Mouse (Mus musculus): ENCODE measurements around the gene Lcn4. TPM values are rescaled to one million over a fixed set of nuclear protein-coding genes. Genes with fewer than 3 reads are reported as not detected.

Lcn4 gene
- polyA plus RNA-seq, 1 experiment from 2014 or later, result not detected

GRCm38 (mm10) chr2:26632541-26633395, 38.3 kb downstream of the Lcn4 start:
- Histone ChIP-seq H3K4me2 (peak overlapping the region; percentile 23), H3K4me1 (replicated peaks) (peaks cover 86% of the 10 kb centered on the region), H3K9me3 (no peaks in the 10 kb centered on the region), H3K9ac (peak overlapping the region; percentile 65), H3K36me3 (peaks cover 57% of the 10 kb centered on the region), H3K27me3 (no peaks in the 10 kb centered on the region), H3K27ac (peak overlapping the region; percentile 52), H3K4me3 (no peak overlapping the region)
- no peak for ATAC-seq (ENCODE audit: low FRiP score)
- 81% methylated on average over 16 of the region's 16 CpGs for WGBS

DNA sequence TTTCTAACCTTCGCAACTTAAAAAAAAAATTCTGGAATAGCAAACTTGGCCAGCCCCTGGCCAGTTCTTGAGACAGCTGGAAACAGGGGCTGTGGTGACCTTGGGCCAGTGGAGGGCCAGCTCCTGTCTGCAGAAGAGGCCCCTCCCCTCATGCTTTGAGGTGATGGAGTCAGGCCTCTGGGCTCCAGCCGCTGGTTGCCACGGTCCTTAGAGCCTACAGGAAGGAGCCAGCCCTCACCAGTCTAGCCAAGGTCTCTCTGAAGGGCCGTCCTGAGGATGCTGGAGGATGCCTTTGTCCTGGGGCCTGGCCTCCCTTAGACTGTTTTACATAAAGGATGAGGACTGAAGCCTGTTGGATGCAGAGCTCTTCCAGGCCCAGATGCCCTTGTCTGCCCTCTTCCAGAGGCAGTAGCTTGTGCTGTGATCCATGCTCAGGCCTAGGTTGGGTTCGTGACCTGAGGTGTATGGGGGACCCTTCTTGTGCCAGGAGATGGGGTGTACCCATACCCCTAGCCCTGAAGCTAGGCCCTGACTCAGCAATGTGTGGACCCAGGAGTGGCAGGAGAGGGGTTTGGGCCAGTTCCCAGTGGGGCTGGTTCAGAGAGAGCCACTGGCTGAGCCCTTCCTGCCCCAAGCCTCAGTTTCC, 42.2 kb downstream of the Lcn4 start:
- Histone ChIP-seq H3K36me3 (peaks cover 18% of the 10 kb centered on the region), H3K9ac (peak overlapping the region; percentile 98), H3K4me1 (replicated peaks) (peaks cover 58% of the 10 kb centered on the region), H3K27me3 (no peaks in the 10 kb centered on the region), H3K9me3 (no peaks in the 10 kb centered on the region), H3K4me3 (peak overlapping the region; percentile 86), H3K27ac (peak overlapping the region; percentile 92), H3K4me2 (peak overlapping the region; percentile 90)
- ATAC-seq (ENCODE audit: low FRiP score), result peak; percentile 61
- 17% methylated on average over 5 of the region's 5 CpGs for WGBS

DNA sequence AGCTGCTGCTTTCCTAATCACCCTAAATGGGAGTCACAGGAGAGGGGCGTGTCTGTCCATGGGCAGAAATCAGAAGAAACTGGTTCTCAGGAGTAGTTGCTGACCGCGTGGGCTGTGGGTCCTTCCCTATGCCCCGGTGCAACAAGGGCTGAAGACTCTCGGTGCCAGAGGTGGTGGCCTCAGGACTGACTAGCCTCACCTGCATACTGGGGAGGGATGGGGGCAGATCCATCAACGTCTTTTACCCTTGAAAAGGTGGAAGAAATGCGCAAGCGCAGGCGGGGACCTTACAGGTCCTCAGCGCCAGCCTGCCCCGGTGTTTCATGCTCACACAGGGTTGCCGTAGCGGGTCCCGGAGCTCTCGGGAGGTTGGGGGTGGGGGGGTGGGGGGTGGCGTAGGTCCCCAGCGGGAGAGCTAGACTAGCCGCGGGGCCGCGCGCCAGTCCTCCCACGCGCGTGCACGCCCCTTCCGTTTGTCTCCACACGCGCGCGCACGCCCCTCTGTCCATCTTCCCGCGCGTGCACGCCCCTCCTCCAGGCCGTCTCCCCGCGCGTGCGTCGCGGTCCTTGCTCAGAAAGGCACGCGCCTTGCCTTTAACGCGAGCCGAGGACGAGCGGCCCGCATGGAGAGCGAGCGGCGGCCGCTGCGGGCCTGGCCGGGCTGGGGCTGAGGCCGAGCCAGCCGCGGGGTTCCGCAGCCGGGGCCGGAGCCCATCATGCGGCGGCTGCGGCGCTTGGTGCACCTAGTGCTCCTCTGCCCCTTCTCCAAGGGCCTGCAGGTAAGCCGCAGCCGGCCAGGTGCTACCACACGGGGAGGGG, 43.0 kb downstream of the Lcn4 start, which contains the start of gene Fam69b:
Fam69b (plus strand) TSS at position 537 of the 819 bp plus-strand sequence.
- H3K9ac ChIP-seq, result peak within 1 kb of the TSS; percentile 98
- peak within 1 kb of the TSS; percentile 86 for H3K4me3 ChIP-seq
- H3K36me3 ChIP-seq, result peaks cover 11% of the 10 kb centered on the region
- peak; percentile 79 for ATAC-seq (ENCODE audit: low FRiP score)
- under 1% methylated on average over 55 of the region's 70 CpGs for WGBS
- H3K4me1 ChIP-seq (replicated peaks), result peaks cover 51% of the 10 kb centered on the region
- H3K27ac ChIP-seq, result peak within 1 kb of the TSS; percentile 92
- H3K27me3 ChIP-seq, result no peaks in the 10 kb centered on the region
- H3K4me2 ChIP-seq, result peak within 1 kb of the TSS; percentile 90
- H3K9me3 ChIP-seq, result no peaks in the 10 kb centered on the region

DNA sequence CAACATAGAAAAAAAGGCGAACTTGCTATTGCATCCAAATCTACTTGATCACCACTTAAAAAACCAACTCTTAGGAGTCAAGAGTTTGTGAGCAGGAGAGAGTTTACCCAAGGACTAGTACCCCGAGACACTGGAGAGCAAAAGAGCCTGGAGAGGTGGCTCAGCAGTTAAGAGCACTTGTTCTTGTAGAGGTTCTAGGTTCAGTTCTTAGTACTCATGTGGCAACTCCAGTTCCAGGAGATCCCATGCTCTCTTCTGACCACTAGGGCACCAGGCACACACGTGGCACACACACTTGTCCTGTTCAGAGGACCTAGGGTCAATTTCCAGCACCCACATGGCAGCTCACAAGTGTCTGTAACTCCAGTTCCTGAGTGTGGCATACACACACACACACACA, 45.0 kb downstream of the Lcn4 start:
- H3K9me3 ChIP-seq, result no peaks in the 10 kb centered on the region
- no peak overlapping the region for H3K9ac ChIP-seq
- H3K4me1 ChIP-seq (replicated peaks), result peaks cover 31% of the 10 kb centered on the region
- 75% methylated on average over 3 of the region's 3 CpGs for WGBS
- no peak overlapping the region for H3K27ac ChIP-seq
- no peak for ATAC-seq (ENCODE audit: low FRiP score)
- H3K4me3 ChIP-seq, result no peak overlapping the region
- no peaks in the 10 kb centered on the region for H3K27me3 ChIP-seq
- no peak overlapping the region for H3K4me2 ChIP-seq
- H3K36me3 ChIP-seq, result peaks cover 5% of the 10 kb centered on the region; the same call in 1 of the 2 replicates

DNA sequence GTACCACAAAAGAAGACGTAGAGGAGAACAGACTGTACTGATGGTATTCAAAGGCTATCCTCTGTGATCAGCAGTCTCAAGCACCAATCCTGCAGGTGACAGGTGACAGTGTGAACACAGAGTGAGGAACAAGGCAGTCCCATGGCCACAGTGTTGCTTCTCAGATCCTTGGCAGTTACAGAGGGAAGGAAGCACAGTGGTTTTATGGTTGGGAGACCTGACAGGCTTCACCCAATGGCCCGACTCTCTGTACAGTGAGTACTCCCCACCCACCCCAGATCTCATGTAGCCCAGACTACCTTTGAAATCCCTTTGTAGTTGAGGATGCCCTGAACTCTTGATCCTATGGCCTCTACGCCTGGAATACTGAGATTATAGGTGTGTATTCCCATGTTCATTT, 45.7 kb downstream of the Lcn4 start:
- 88% methylated on average over 3 of the region's 3 CpGs for WGBS
- Histone ChIP-seq H3K27ac (no peak overlapping the region), H3K4me3 (no peak overlapping the region), H3K4me2 (no peak overlapping the region), H3K27me3 (no peaks in the 10 kb centered on the region), H3K9me3 (no peaks in the 10 kb centered on the region), H3K4me1 (replicated peaks) (peaks cover 24% of the 10 kb centered on the region), H3K9ac (no peak overlapping the region), H3K36me3 (no peaks in the 10 kb centered on the region)
- no peak for ATAC-seq (ENCODE audit: low FRiP score)

DNA sequence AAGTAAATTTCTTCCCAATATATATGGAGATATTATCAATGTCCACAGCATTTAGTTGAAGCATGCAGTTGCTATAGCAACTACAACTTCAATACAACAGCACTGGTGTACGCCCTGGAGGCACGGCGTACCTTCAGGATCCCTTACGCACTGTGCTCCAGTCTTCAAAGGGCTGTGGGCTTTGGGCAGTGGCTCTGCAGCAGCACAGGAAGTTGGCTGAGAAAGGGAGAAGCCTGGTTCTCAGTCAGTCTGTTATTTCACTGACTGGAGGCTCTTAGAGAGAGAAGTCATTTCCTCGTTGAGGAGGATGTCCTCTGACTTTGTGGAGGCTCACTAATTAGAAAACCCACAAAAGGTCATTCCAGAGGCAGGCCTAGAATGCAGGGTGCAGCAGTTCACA, 48.1 kb downstream of the Lcn4 start:
- H3K36me3 ChIP-seq, result no peaks in the 10 kb centered on the region
- no peak overlapping the region for H3K27ac ChIP-seq
- H3K9me3 ChIP-seq, result no peaks in the 10 kb centered on the region
- peaks cover 4% of the 10 kb centered on the region for H3K4me1 ChIP-seq (replicated peaks)
- WGBS, result 74% methylated on average over 5 of the region's 5 CpGs
- H3K9ac ChIP-seq, result no peak overlapping the region
- no peak for ATAC-seq (ENCODE audit: low FRiP score)
- no peak overlapping the region for H3K4me3 ChIP-seq
- no peaks in the 10 kb centered on the region for H3K27me3 ChIP-seq
- H3K4me2 ChIP-seq, result no peak overlapping the region

- no peak for ATAC-seq (ENCODE audit: low FRiP score)
- Histone ChIP-seq H3K27ac (no peak overlapping the region), H3K9ac (no peak overlapping the region), H3K27me3 (no peaks in the 10 kb centered on the region), H3K36me3 (no peaks in the 10 kb centered on the region), H3K4me3 (no peak overlapping the region), H3K4me1 (replicated peaks) (no peaks in the 10 kb centered on the region), H3K4me2 (no peak overlapping the region), H3K9me3 (no peaks in the 10 kb centered on the region)
- 49% methylated on average over 2 of the region's 2 CpGs for WGBS
Measured at GRCm38 (mm10) chr2:26621246-26621645, 49.8 kb downstream of the Lcn4 start.

DNA sequence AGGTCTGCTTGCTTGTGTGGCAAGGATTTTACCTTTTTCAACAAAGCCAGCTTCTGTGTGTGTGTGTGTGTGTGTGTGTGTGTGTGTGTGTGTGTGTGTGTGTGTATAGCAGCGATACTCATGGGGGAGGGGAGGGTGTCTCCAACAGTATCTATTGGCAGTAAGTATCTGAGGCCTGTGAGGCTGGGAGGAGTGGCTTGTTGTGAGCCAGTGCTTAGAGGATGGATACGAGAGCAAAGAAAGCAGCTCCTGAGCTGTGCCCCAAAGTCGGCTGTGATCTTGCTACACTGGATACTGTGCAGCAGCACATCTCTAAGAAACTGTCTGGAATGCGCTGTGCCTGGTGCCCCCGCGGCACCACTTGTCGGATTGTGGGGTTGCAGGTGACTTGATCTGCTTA, 53.2 kb downstream of the Lcn4 start:
- H3K27me3 ChIP-seq, result no peaks in the 10 kb centered on the region
- no peaks in the 10 kb centered on the region for H3K36me3 ChIP-seq
- no peak for ATAC-seq (ENCODE audit: low FRiP score)
- no peak overlapping the region for H3K4me3 ChIP-seq
- H3K4me2 ChIP-seq, result no peak overlapping the region
- H3K4me1 ChIP-seq (replicated peaks), result no peaks in the 10 kb centered on the region
- no peaks in the 10 kb centered on the region for H3K9me3 ChIP-seq
- no peak overlapping the region for H3K9ac ChIP-seq
- WGBS, result 65% methylated on average over 7 of the region's 7 CpGs
- no peak overlapping the region for H3K27ac ChIP-seq

Other genes with a start within 250 kb of the Lcn4 start
- gene Sec16a, start 226.1 kb downstream of the Lcn4 start, polyA plus RNA-seq (2015; fragmentation: Nextera tagmentation; extraction: Ambion mirVana), result 18.3 and 18.5 TPM in 2 replicates
- 17.5 and 19.2 TPM in 2 replicates for gene Notch1, start 154.6 kb downstream of the Lcn4 start, polyA plus RNA-seq (2015; fragmentation: Nextera tagmentation; extraction: Ambion mirVana)
- 72.2 and 78.9 TPM in 2 replicates for gene Egfl7, start 91.3 kb downstream of the Lcn4 start, polyA plus RNA-seq (2015; fragmentation: Nextera tagmentation; extraction: Ambion mirVana)
- gene Gm20532, start 84.6 kb downstream of the Lcn4 start, polyA plus RNA-seq (2015; fragmentation: Nextera tagmentation; extraction: Ambion mirVana), result not detected in 2 replicates
- 6.8 and 7.0 TPM in 2 replicates for gene Agpat2, start 66.9 kb downstream of the Lcn4 start, polyA plus RNA-seq (2015; fragmentation: Nextera tagmentation; extraction: Ambion mirVana)
- 109 and 117 TPM in 2 replicates for gene Fam69b, start 42.8 kb downstream of the Lcn4 start, polyA plus RNA-seq (2015; fragmentation: Nextera tagmentation; extraction: Ambion mirVana)
- gene Abo, start 193.7 kb upstream of the Lcn4 start, polyA plus RNA-seq (2015; fragmentation: Nextera tagmentation; extraction: Ambion mirVana), result not detected in 2 replicates
- gene Surf6, start 231.6 kb upstream of the Lcn4 start, polyA plus RNA-seq (2015; fragmentation: Nextera tagmentation; extraction: Ambion mirVana), result 28.2 and 29.5 TPM in 2 replicates
- 139 and 140 TPM in 2 replicates for gene Med22, start 239.4 kb upstream of the Lcn4 start, polyA plus RNA-seq (2015; fragmentation: Nextera tagmentation; extraction: Ambion mirVana)
- 506 and 509 TPM in 2 replicates for gene Rpl7a, start 239.5 kb upstream of the Lcn4 start, polyA plus RNA-seq (2015; fragmentation: Nextera tagmentation; extraction: Ambion mirVana)
- 55.7 and 56.0 TPM in 2 replicates for gene Surf2, start 245.1 kb upstream of the Lcn4 start, polyA plus RNA-seq (2015; fragmentation: Nextera tagmentation; extraction: Ambion mirVana)
- 77.4 and 85.5 TPM in 2 replicates for gene Surf1, start 245.2 kb upstream of the Lcn4 start, polyA plus RNA-seq (2015; fragmentation: Nextera tagmentation; extraction: Ambion mirVana)

Data from hindbrain, embryonic 13.5 days (tissue).